Mouse (Mus musculus): ENCODE results near the gene 4930539E08Rik. TPM values are rescaled to one million over a fixed set of nuclear protein-coding genes. Genes with fewer than 3 reads are reported as not detected.

The 4930539E08Rik gene
- polyA plus RNA-seq, 1 experiment from 2014 or later = not detected

Other genes starting within 250 kb of the 4930539E08Rik start
- 0.38 and 0.52 TPM in 2 replicates for gene Slc26a8, start 225.1 kb downstream of the 4930539E08Rik start, polyA plus RNA-seq (2014; fragmentation: Nextera tagmentation; extraction: Ambion mirVana)
- 38.1 and 44.2 TPM in 2 replicates for gene Mapk14, start 224.0 kb downstream of the 4930539E08Rik start, polyA plus RNA-seq (2014; fragmentation: Nextera tagmentation; extraction: Ambion mirVana)
- gene AC170998.1, start 189.2 kb downstream of the 4930539E08Rik start, polyA plus RNA-seq (2014; fragmentation: Nextera tagmentation; extraction: Ambion mirVana) = 0.70 and 1.5 TPM in 2 replicates
- gene Mapk13, start 146.0 kb downstream of the 4930539E08Rik start, polyA plus RNA-seq (2014; fragmentation: Nextera tagmentation; extraction: Ambion mirVana) = 3.3 TPM in 2 replicates
- 7.1 and 9.8 TPM in 2 replicates for gene Brpf3, start 114.2 kb downstream of the 4930539E08Rik start, polyA plus RNA-seq (2014; fragmentation: Nextera tagmentation; extraction: Ambion mirVana)
- gene Pnpla1, start 56.9 kb downstream of the 4930539E08Rik start, polyA plus RNA-seq (2014; fragmentation: Nextera tagmentation; extraction: Ambion mirVana) = not detected in 2 replicates
- gene Pxt1, start 28.5 kb upstream of the 4930539E08Rik start, polyA plus RNA-seq (2014; fragmentation: Nextera tagmentation; extraction: Ambion mirVana) = 0.34 TPM in 1 of 2 replicates, not detected in the other
- 81.7 and 94.8 TPM in 2 replicates for gene Kctd20, start 36.6 kb upstream of the 4930539E08Rik start, polyA plus RNA-seq (2014; fragmentation: Nextera tagmentation; extraction: Ambion mirVana)
- gene Stk38, start 92.7 kb upstream of the 4930539E08Rik start, polyA plus RNA-seq (2014; fragmentation: Nextera tagmentation; extraction: Ambion mirVana) = 141 and 151 TPM in 2 replicates
- 847 and 854 TPM in 2 replicates for gene Srsf3, start 117.3 kb upstream of the 4930539E08Rik start, polyA plus RNA-seq (2014; fragmentation: Nextera tagmentation; extraction: Ambion mirVana)
- gene Cdkn1a, start 175.7 kb upstream of the 4930539E08Rik start, polyA plus RNA-seq (2014; fragmentation: Nextera tagmentation; extraction: Ambion mirVana) = 33.4 and 36.8 TPM in 2 replicates
- gene Rab44, start 198.8 kb upstream of the 4930539E08Rik start, polyA plus RNA-seq (2014; fragmentation: Nextera tagmentation; extraction: Ambion mirVana) = 0.45 TPM in 1 of 2 replicates, not detected in the other

Measured in hindbrain, embryonic 11.5 days (tissue).